Mouse (Mus musculus): ENCODE results near the gene Prkrip1. TPM values are rescaled to one million over a fixed set of nuclear protein-coding genes. Genes with fewer than 3 reads are reported as not detected.

The Prkrip1 gene
- total and polyA plus RNA-seq, 3 experiments: 55.1 to 84.1 TPM; not detected in 1

DNA sequence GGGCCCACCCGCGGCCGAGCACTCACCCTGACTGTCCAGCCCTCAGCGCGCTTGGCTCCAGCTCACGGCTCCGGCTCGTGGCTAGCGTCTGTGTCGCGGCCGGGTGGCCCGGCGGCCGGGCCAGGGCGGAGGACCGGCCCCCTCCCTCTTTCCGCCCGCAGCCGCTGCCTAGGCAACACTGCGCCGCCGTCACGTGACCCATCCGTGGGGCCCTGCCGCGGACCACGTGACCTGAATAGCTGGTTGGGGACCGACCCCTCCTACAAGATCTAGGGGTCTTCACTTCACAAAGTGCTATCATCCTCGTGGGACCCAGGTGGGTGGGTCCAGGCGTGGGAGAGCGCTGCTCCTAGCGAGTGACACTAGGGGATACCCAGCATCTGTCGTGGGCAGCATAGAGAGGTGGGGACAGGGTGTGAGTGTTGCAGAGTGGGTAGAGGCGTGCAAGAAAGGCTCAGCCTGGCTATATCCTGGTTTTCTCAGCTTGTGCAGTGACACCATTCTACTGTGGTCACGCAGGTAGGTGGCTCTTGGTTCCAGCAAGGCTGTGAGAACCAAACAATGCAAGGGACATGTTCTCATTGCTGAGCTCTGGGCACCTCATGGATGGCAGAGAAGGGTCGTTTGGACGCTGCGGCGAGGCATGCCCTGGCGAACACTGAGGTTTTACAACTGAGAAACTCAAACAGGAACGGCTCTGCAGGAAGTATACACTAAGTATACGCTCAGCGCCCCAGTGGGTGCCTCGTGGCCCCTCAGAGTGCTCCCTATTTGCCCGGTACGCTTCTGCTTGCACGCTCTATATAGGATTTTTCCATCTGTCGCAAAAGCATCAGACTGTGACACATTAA, 28.0 kb downstream of the Prkrip1 start, which contains the start of gene Orai2:
Gene Orai2 (minus strand): TSS at position 202 of the 851 bp plus-strand sequence.
- peak within 1 kb of the TSS; percentile 80 for H3K9ac ChIP-seq (ENCODE audit: control insufficient read depth, low read depth, low read length, poor library complexity, severe bottlenecking)
- H3K27me3 ChIP-seq (ENCODE audit: control insufficient read depth in 1 of 2, insufficient read depth in 2 of 2, low read length in 2 of 2): no peaks in the 10 kb centered on the region
- peaks cover 0 to 29% of the 10 kb centered on the region in 2 experiments for H3K4me1 ChIP-seq (ENCODE audit: control insufficient read depth in 1 of 2, insufficient read depth in 2 of 2, low read length in 2 of 2)
- no peaks in the 10 kb centered on the region for H3K9me3 ChIP-seq (replicated peaks; ENCODE audit: insufficient read depth, low read length)
- DNase-seq (ENCODE audit: low read depth, low spot score): peak; percentile 88
- peaks cover 2 to 15% of the 10 kb centered on the region in 2 experiments; a peak in 3 of 4 replicates for H3K36me3 ChIP-seq (ENCODE audit: control insufficient read depth in 1 of 2, insufficient read depth in 2 of 2, low read length in 2 of 2)
- peak within 1 kb of the TSS; percentile 94 for H3K27ac ChIP-seq (ENCODE audit: control insufficient read depth, low read depth, low read length)
- TF ChIP-seq UBTF (IDR thresholded peaks at IDR 0.05; ENCODE audit: borderline replicate concordance, insufficient read depth, low read depth, low read length): 0 out of 2 replicates have a peak, but pooled peaks have one; percentile 63
- TF ChIP-seq RCOR1 (IDR thresholded peaks at IDR 0.05; ENCODE audit: low read depth, low read length): no peak
- TF ChIP-seq TBP (IDR thresholded peaks at IDR 0.05; ENCODE audit: low read depth, low read length): no peak
- TF ChIP-seq MEF2A (IDR thresholded peaks at IDR 0.05; ENCODE audit: extremely low read depth, insufficient replicate concordance, low read depth, low read length, poor library complexity, severe bottlenecking): no peak
- TF ChIP-seq POLR2AphosphoS5 (IDR thresholded peaks at IDR 0.05; ENCODE audit: borderline replicate concordance, low read depth, low read length): no peak
- TF ChIP-seq POLR2A (IDR thresholded peaks at IDR 0.05; ENCODE audit: control insufficient read depth in 1 of 2, insufficient read depth in 1 of 2, low read depth in 1 of 2, low read length in 2 of 2, poor library complexity in 1 of 2): peak in 1 of 2 experiments; percentile 24; a peak in 2 of 4 replicates
- peak; percentile 95 to 98 for TF ChIP-seq USF2 (IDR thresholded peaks at IDR 0.05; ENCODE audit: borderline replicate concordance in 1 of 2, insufficient read depth in 1 of 2, low read depth in 1 of 2, low read length in 2 of 2)
- TF ChIP-seq TAL1 (IDR thresholded peaks at IDR 0.05; ENCODE audit: low read length): no peak
- TF ChIP-seq CHD1 (IDR thresholded peaks at IDR 0.05; ENCODE audit: low read depth, low read length): no peak
- TF ChIP-seq HCFC1 (IDR thresholded peaks at IDR 0.05; ENCODE audit: low read depth, low read length): no peak
- TF ChIP-seq MAZ (IDR thresholded peaks at IDR 0.05; ENCODE audit: low read depth, low read length): peak; percentile 74; the same call in 1 of the 2 replicates
- no peak for TF ChIP-seq MAFK (IDR thresholded peaks at IDR 0.05; ENCODE audit: borderline replicate concordance, low read depth, low read length)
- TF ChIP-seq MYC (IDR thresholded peaks at IDR 0.05; ENCODE audit: low read depth, low read length): no peak; the same call in 1 of the 2 replicates
- peak; percentile 35 for TF ChIP-seq NELFE (IDR thresholded peaks at IDR 0.05; ENCODE audit: low read depth, low read length)
- TF ChIP-seq ZC3H11A (IDR thresholded peaks at IDR 0.05; ENCODE audit: low read depth, low read length): no peak
- no peak; the same call in 1 of the 2 replicates for TF ChIP-seq TCF12 (IDR thresholded peaks at IDR 0.05; ENCODE audit: low read depth, low read length)
- TF ChIP-seq ETS1 (IDR thresholded peaks at IDR 0.05; ENCODE audit: low read depth, low read length): peak; percentile 17; the same call in 1 of the 2 replicates
- TF ChIP-seq USF1 (IDR thresholded peaks at IDR 0.05; ENCODE audit: low read depth, low read length): peak; percentile 96
- TF ChIP-seq ELF1 (IDR thresholded peaks at IDR 0.05; ENCODE audit: low read depth, low read length): no peak; the same call in 1 of the 2 replicates
- no peak for TF ChIP-seq ZKSCAN1 (IDR thresholded peaks at IDR 0.05; ENCODE audit: low read depth, low read length)
- no peak for TF ChIP-seq RAD21 (IDR thresholded peaks at IDR 0.05; ENCODE audit: low read depth, low read length)
- TF ChIP-seq MAX (IDR thresholded peaks at IDR 0.05; ENCODE audit: low read length): peak; percentile 97
- no peak for TF ChIP-seq E2F4 (IDR thresholded peaks at IDR 0.05; ENCODE audit: borderline replicate concordance, low read depth, low read length)
- TF ChIP-seq MXI1 (IDR thresholded peaks at IDR 0.05; ENCODE audit: low read depth, low read length): peak; percentile 89
- TF ChIP-seq CHD2 (IDR thresholded peaks at IDR 0.05; ENCODE audit: low read length): no peak
- TF ChIP-seq BHLHE40 (IDR thresholded peaks at IDR 0.05; ENCODE audit: borderline replicate concordance, low read depth, low read length): peak; percentile 65; the same call in 1 of the 2 replicates
- TF ChIP-seq SIN3A (IDR thresholded peaks at IDR 0.05; ENCODE audit: low read length): no peak; the same call in none of the 2 replicates
- no peak for TF ChIP-seq GATA1 (IDR thresholded peaks at IDR 0.05; ENCODE audit: low read depth, low read length)
- TF ChIP-seq CTCF (IDR thresholded peaks at IDR 0.05 in 2 of 3, conservative IDR thresholded peaks at IDR 0.05 in 1 of 3; ENCODE audit: control insufficient read depth in 1 of 3, insufficient read depth in 1 of 3, low read depth in 2 of 3, low read length in 3 of 3, poor library complexity in 1 of 3, severe bottlenecking in 1 of 3): no peak
- no peak for TF ChIP-seq KAT2A (conservative IDR thresholded peaks at IDR 0.05; ENCODE audit: low read depth, low read length)
- TF ChIP-seq ZMIZ1 (IDR thresholded peaks at IDR 0.05; ENCODE audit: low read depth, low read length): peak; percentile 41; the same call in 1 of the 2 replicates
- no peak for TF ChIP-seq ZNF384 (IDR thresholded peaks at IDR 0.05; ENCODE audit: low read depth, low read length)
- TF ChIP-seq SMC3 (IDR thresholded peaks at IDR 0.05; ENCODE audit: low read depth, low read length): no peak
- peak within 1 kb of the TSS; percentile 78 to 81 for H3K4me3 ChIP-seq (ENCODE audit: control insufficient read depth in 1 of 2, insufficient read depth in 1 of 2, low read depth in 2 of 2, low read length in 2 of 2)
- H3K79me2 ChIP-seq (ENCODE audit: control insufficient read depth, insufficient read depth, low read length, poor library complexity): peaks cover 14% of the 10 kb centered on the region

Measured in MEL (cell line).